In the genomic region with DNA sequence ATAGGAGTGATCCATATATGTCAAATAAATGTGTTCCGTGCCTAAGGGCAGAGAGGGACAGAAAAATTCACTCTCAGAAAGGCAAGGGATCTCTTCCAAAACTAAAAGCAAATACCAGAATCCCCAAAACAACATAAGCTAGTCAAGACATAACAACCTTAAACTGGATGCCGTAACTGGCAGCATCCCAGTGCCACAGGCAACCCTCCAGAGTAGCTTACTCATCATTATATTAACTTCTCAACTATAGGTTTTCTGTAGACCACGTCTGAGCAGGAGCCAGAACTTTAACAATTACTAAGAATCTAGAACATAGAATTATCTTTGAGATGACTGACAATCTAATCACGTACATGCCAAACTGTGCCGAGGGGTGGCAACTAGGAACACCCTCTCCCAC, we compare ENCODE assay signal across 20 mouse cellular contexts.
A peak's percentile ranks its signal among the peaks of the same experiment; 100 is the strongest.
DNase-seq lines count a peak whose midpoint lies in the region; ATAC-seq lines count a peak whose summit lies in the region.
"Had no signal": no experiment of that assay in that cellular context is flagged by ENCODE, and none has a peak within 500 bp of the region (broad histone marks: within the 10 kb centered on the region; RNA-seq: fewer than 3 reads in every experiment).

No protein-coding gene starts in this region.

- peak; percentile 57; the same call in 1 of the 2 replicates for ATAC-seq in frontal cortex, adult (ENCODE audit: low TSS enrichment)
- ATAC-seq: activated CD4-positive, CD25-positive, alpha-beta regulatory T cell, adult 4 months; forebrain, embryonic 14.5 days; forebrain, postnatal 0 days had no signal

- no peak for DNase-seq in frontal cortex, postnatal 14 days (ENCODE audit: low spot score in 2 of 2)
- DNase-seq in ovary, postnatal 36 days (ENCODE audit: low spot score) = peak; percentile 45
- DNase-seq in ovary, postnatal 10 days (ENCODE audit: low spot score) = no peak
- DNase-seq in right cerebral cortex, postnatal 14 days = peak; percentile 11
- DNase-seq in adrenal gland, postnatal 14 days = no peak
- DNase-seq in layer of hippocampus, postnatal 36 days = no peak
- DNase-seq: adrenal gland, adult 8-10 months; adrenal gland, postnatal 36 days; cerebellum, adult 11 months; cerebellum, adult 2 months; cerebellum, adult 9-11 months; cerebellum, postnatal 25 days; forebrain, postnatal 0 days; gastrocnemius, postnatal 10 days; gastrocnemius, postnatal 36 days; heart, adult 2 months; heart, postnatal 14 days had no signal

Comparison
In these comparisons a context has a peak if more than half of its experiments do, and no peak if none do; other contexts are left out.
1. DNase-seq: peak in ovary, postnatal 36 days (single experiment) and right cerebral cortex, postnatal 14 days (single experiment); none in frontal cortex, postnatal 14 days (0 of 2), ovary, postnatal 10 days (single experiment), adrenal gland, postnatal 14 days (single experiment) and layer of hippocampus, postnatal 36 days (0 of 2).